Mouse (Mus musculus) megakaryocyte, embryonic 14.5 days (primary cell): ENCODE results near the gene Irs2.

ENCODE experiments used
- FLI1 ChIP-seq: IDR thresholded peaks from 2 replicates; pipeline ENCODE4 v1.6.1; 2012; ENCODE audit warnings: low read length, inconsistent platforms, mixed read lengths
- GATA1 ChIP-seq: IDR thresholded peaks from 3 replicates; pipeline ENCODE4 v1.6.1; 2012; ENCODE audit warnings: mixed read lengths, low read length, inconsistent platforms, borderline replicate concordance

DNA sequence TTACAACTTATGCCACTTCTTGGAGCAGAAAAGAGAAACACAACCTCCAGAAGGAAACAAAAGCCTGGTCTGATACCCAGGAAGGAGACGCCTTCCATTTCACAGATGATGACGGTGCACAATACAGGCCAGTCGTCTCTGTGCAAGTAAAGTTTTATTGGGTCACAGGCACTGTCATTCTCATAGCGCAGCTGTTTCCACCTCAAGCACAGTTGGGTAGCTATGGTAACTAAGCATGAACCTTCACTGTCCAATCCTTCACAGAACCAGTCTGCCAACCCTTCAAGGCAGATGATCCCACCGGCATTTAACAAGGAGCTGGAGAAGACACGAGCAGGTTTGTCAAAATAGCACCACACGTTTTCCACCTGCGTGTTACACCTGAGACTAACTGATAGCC lies 16.2 kb downstream of the Irs2 start:
- TF ChIP-seq GATA1 (no peak), FLI1 (no peak)
